Mouse (Mus musculus): ENCODE data around the gene Bysl.

DNA sequence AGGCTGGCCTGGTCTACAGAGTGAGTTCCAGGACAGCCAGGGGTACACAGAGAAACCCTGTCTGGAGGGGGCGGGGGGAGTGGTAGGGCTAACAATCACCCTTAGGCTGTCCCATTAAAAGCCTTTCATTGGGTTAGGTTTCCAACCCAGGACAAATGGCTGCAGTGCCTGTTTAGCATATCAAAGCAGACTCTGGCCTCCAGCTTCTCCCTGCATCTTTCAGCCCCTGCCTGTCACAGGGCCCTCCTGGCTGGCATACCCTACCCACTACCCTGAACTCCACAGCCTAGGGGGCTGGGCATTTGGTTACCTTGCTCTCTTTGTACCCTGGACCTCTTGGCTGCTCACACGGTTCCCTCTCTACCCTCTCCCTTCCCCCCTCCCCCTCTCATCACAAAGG is 45.2 kb downstream of the Bysl start:
- no peak for TF ChIP-seq CTCF (IDR thresholded peaks at IDR 0.05; ENCODE audit: borderline replicate concordance, extremely low read depth, insufficient read depth, insufficient read length)
- no peak for TF ChIP-seq POLR2A (IDR thresholded peaks at IDR 0.05; ENCODE audit: borderline replicate concordance, extremely low read depth, insufficient read depth, insufficient read length, poor library complexity, severe bottlenecking)
